Mouse (Mus musculus): Measurements from ENCODE around the gene Ssh1. TPM values are rescaled to one million over a fixed set of nuclear protein-coding genes. Genes with fewer than 3 reads are reported as not detected.

The Ssh1 gene
- polyA plus RNA-seq, 1 experiment, result 3.3 TPM

DNA sequence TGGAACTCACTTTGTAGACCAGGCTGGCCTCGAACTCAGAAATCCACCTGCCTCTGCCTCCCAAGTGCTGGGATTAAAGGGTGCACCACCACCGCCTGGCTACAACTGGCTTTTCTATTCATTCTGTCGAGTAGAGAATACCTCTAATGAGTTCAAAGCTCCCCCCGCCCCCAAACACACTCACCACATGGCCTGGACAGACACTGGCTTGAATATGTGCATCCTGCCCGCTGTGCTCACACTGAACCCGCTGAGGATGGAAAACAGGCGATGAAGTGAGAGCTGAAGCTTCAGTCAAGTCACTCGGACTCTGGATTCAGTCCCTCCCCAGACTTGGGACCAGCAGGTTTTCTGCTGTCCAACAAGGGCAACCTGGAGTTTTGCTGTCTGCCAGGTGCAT lies 33.3 kb downstream of the Ssh1 start:
- TF ChIP-seq GATA1 (IDR thresholded peaks at IDR 0.05; ENCODE audit: low read length) (no peak), TAL1 (IDR thresholded peaks at IDR 0.05; ENCODE audit: low read length) (no peak)
- H3K27me3 ChIP-seq (ENCODE audit: control insufficient read depth), result no peaks in the 10 kb centered on the region
- H3K4me3 ChIP-seq (replicated peaks), result no peak overlapping the region
- peaks cover 99% of the 10 kb centered on the region for H3K36me3 ChIP-seq (ENCODE audit: control insufficient read depth)
- H3K9me3 ChIP-seq (ENCODE audit: control insufficient read depth, low read length), result peaks cover 7% of the 10 kb centered on the region
- peaks cover 55% of the 10 kb centered on the region for H3K4me1 ChIP-seq (ENCODE audit: control insufficient read depth)

DNA sequence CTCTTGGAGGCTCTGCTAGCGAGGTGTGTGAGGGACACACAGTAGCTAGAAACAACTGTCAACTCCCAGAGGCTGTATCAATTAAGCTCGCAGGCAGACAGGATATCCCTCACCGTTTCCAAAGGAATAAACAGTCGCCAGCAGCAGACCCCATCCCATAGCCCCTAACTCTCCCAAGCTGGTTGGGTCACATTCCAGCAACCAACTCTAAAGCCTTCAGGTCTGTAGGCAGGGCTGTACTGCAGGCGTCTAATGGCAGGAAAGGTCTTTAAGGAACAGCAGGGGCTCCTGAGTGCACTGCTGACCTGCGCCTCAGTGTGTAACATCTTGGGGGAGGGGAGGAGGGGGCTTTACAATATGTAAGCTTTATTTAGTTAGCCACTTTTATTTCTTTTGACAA lies 34.7 kb downstream of the Ssh1 start:
- Histone ChIP-seq H3K27me3 (ENCODE audit: control insufficient read depth) (no peaks in the 10 kb centered on the region), H3K4me3 (replicated peaks) (no peak overlapping the region), H3K36me3 (ENCODE audit: control insufficient read depth) (peaks cover 99% of the 10 kb centered on the region), H3K9me3 (ENCODE audit: control insufficient read depth, low read length) (peaks cover 7% of the 10 kb centered on the region), H3K4me1 (ENCODE audit: control insufficient read depth) (peaks cover 53% of the 10 kb centered on the region)
- TF ChIP-seq GATA1 (IDR thresholded peaks at IDR 0.05; ENCODE audit: low read length) (no peak), TAL1 (IDR thresholded peaks at IDR 0.05; ENCODE audit: low read length) (no peak)

DNA sequence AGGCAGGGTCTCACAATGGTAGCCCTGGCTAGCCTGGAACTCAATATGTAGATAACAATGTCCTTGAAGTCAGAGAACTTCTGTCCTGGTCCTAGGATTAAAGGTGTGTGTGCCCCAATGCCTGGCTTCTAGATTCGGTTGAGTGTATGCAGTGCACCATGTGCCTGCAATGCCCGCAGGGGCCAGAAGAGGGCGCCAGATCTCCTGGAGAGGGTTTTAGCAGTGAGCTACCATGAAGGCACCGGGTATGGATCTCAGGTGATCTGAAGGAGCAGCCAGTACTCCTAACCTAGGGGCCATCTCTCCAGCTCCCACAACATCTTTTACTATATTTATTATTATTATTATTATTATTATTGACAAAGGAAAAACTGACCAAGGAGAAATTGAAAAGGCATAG lies 37.2 kb downstream of the Ssh1 start:
- Histone ChIP-seq H3K27me3 (ENCODE audit: control insufficient read depth) (no peaks in the 10 kb centered on the region), H3K36me3 (ENCODE audit: control insufficient read depth) (peaks cover 99% of the 10 kb centered on the region), H3K4me1 (ENCODE audit: control insufficient read depth) (peaks cover 51% of the 10 kb centered on the region), H3K9me3 (ENCODE audit: control insufficient read depth, low read length) (no peaks in the 10 kb centered on the region), H3K4me3 (replicated peaks) (no peak overlapping the region)
- TF ChIP-seq GATA1 (IDR thresholded peaks at IDR 0.05; ENCODE audit: low read length) (no peak), TAL1 (IDR thresholded peaks at IDR 0.05; ENCODE audit: low read length) (no peak)

DNA sequence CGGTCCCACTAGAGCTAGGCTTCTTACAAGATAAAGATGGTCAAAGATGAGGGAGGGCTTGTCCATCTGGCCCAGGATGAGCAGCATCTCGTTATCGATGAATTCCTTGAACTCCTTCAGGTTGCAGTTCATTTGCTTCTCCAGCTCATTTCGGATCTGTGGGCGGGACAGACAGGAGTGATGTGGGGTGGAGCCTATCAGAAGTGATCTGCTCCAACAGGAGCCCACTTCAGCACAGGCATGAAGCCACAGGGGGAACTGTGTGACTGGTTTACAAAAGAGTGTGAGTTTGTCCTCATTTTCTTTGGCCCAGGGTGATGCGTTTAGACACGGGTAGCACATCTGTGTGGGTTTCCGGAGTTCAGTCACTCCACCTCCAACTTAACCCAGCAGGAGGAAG lies 38.0 kb downstream of the Ssh1 start:
- no peak for TF ChIP-seq TAL1 (IDR thresholded peaks at IDR 0.05; ENCODE audit: low read length)
- TF ChIP-seq GATA1 (IDR thresholded peaks at IDR 0.05; ENCODE audit: low read length), result no peak
- Histone ChIP-seq H3K27me3 (ENCODE audit: control insufficient read depth) (no peaks in the 10 kb centered on the region), H3K4me3 (replicated peaks) (no peak overlapping the region), H3K36me3 (ENCODE audit: control insufficient read depth) (peaks cover 99% of the 10 kb centered on the region), H3K4me1 (ENCODE audit: control insufficient read depth) (peaks cover 53% of the 10 kb centered on the region), H3K9me3 (ENCODE audit: control insufficient read depth, low read length) (no peaks in the 10 kb centered on the region)

DNA sequence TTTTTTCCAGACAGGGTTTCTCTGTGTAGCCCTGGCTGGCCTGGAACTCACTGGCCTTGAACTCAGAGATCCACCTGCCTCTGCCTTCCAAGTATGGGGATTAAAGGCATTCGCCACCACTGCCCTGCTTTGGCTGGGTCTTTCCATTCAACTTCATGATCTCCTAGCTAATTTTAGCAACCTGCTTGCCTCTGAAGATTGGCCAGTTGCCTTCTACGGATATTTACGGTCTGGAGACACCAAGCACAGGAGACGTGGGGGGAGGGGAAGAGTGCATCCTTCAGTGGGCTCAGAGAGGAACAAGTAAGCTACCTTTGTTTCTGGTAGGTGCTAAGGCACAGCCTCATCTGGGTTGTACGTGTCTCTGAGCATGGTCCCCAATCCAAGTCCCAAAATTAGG lies 38.4 kb downstream of the Ssh1 start:
- Histone ChIP-seq H3K9me3 (ENCODE audit: control insufficient read depth, low read length) (no peaks in the 10 kb centered on the region), H3K27me3 (ENCODE audit: control insufficient read depth) (no peaks in the 10 kb centered on the region), H3K4me1 (ENCODE audit: control insufficient read depth) (peaks cover 52% of the 10 kb centered on the region), H3K36me3 (ENCODE audit: control insufficient read depth) (peaks cover 99% of the 10 kb centered on the region), H3K4me3 (replicated peaks) (no peak overlapping the region)
- TF ChIP-seq TAL1 (IDR thresholded peaks at IDR 0.05; ENCODE audit: low read length) (no peak), GATA1 (IDR thresholded peaks at IDR 0.05; ENCODE audit: low read length) (no peak)

DNA sequence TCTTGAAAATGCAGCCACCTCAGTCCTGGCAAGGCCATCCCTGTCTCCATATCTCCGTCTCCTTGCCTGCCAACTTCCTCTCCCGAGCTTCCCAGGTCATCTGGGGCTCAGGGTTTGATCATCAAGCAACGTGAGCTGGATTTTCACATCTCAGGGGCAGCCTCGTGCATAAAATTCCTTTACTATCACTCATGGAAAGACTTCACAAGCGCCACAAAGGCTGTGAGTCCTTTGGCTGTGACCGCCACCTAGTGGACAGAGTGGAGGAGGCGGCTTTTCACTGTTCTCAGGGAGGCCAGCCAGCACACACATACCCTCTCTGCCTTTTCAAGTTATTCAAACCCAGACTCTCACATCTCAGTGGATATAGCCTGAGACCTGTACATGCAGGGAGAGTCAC lies 39.3 kb downstream of the Ssh1 start:
- H3K4me3 ChIP-seq (replicated peaks), result no peak overlapping the region
- H3K9me3 ChIP-seq (ENCODE audit: control insufficient read depth, low read length), result no peaks in the 10 kb centered on the region
- H3K27me3 ChIP-seq (ENCODE audit: control insufficient read depth), result no peaks in the 10 kb centered on the region
- peaks cover 100% of the 10 kb centered on the region for H3K36me3 ChIP-seq (ENCODE audit: control insufficient read depth)
- peaks cover 46% of the 10 kb centered on the region for H3K4me1 ChIP-seq (ENCODE audit: control insufficient read depth)
- TF ChIP-seq GATA1 (IDR thresholded peaks at IDR 0.05; ENCODE audit: low read length), result no peak
- no peak for TF ChIP-seq TAL1 (IDR thresholded peaks at IDR 0.05; ENCODE audit: low read length)

DNA sequence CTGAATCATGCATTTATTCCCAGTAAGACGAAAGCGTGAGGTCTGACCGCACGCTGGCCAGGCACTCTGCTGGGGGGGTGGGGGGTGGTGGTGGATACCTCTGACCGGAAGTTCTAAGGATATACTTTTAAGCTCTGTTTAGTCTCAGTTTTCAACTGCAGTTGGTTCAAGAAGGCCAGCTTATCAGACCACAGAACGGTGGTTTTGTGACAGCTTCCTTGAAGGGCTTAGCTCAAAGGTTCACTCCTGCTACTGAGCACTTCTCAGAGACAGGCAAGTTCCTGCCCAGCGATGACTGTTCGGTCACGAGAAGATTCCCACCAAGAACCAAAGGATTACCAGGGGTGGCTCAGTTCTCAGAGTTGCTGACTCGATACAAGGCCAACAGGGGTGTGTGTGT lies 41.2 kb downstream of the Ssh1 start:
- Histone ChIP-seq H3K4me3 (replicated peaks) (peak overlapping the region; percentile 3), H3K36me3 (ENCODE audit: control insufficient read depth) (peaks cover 100% of the 10 kb centered on the region), H3K27me3 (ENCODE audit: control insufficient read depth) (no peaks in the 10 kb centered on the region), H3K9me3 (ENCODE audit: control insufficient read depth, low read length) (no peaks in the 10 kb centered on the region), H3K4me1 (ENCODE audit: control insufficient read depth) (peaks cover 45% of the 10 kb centered on the region)
- TF ChIP-seq GATA1 (IDR thresholded peaks at IDR 0.05; ENCODE audit: low read length) (no peak), TAL1 (IDR thresholded peaks at IDR 0.05; ENCODE audit: low read length) (no peak)

DNA sequence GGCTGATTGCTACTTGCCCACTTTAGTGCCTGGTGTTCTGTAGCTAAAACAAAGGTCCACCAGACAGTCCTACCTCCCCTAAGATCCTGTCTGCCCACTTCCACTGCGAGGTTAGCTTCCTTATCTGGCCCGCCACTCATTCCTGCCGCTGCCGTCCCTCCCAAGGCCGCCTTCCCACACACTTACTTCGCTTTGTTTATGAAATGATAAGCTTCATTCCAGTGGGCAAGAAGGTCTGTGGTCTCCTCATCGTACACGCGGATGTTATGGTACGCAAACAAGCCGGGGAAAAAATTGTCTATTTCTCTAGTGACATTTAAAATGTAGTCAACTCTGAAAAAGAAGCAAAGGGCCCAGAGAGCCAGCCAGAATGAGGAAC lies 42.0 kb downstream of the Ssh1 start:
- Histone ChIP-seq H3K9me3 (ENCODE audit: control insufficient read depth, low read length) (no peaks in the 10 kb centered on the region), H3K4me3 (replicated peaks) (peak overlapping the region; percentile 43), H3K4me1 (ENCODE audit: control insufficient read depth) (peaks cover 45% of the 10 kb centered on the region), H3K27me3 (ENCODE audit: control insufficient read depth) (no peaks in the 10 kb centered on the region), H3K36me3 (ENCODE audit: control insufficient read depth) (peaks cover 100% of the 10 kb centered on the region)
- TF ChIP-seq TAL1 (IDR thresholded peaks at IDR 0.05; ENCODE audit: low read length), result peak; percentile 38; the same call in 1 of the 3 replicates
- TF ChIP-seq GATA1 (IDR thresholded peaks at IDR 0.05; ENCODE audit: low read length), result peak; percentile 68

DNA sequence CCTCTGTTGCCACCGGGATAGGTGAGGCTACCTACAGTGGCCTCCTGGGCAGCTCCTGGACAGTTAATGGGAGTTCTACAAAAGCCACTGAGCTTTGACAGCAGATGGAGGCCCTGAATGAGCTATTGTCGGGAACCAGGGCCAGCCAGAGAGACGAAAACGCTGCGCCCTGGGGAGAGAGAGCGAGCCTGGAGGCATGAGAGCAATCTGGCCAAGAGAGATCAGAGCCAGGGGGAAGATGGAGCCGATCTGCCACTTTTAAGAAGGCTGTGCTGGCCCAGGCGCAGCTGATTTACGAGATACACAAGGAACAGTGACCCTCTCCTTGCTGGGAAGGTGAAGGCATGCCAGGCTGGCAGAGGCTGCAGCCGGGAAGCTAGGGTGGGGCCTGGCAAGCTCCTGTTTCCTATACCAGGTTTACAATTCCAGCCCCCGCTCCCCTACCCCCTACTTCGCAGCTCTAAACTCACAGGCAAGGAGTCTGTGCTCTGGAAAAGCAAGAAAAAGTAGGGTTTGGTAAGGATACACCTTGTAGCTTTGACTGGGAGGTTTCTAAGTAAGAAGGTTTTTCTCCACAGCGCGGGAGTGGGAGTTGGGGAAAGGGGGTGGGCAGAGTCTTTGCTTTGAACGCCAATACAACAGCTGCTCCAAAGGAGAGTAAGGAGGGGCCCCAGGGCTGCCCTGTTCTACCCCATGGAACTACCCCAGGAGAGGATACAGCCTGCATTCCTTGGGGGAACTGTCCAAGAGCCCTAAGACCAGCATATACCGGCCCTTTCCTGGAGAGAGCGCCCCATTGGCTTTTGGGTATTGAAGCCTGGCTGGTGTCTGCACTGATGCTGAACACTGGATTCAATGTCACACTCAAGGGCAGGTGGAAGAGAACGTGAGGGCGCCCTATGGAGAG lies 42.7 kb downstream of the Ssh1 start:
- Histone ChIP-seq H3K36me3 (ENCODE audit: control insufficient read depth) (peaks cover 100% of the 10 kb centered on the region), H3K27me3 (ENCODE audit: control insufficient read depth) (no peaks in the 10 kb centered on the region), H3K4me3 (replicated peaks) (peak overlapping the region; percentile 43), H3K4me1 (ENCODE audit: control insufficient read depth) (peaks cover 48% of the 10 kb centered on the region), H3K9me3 (ENCODE audit: control insufficient read depth, low read length) (no peaks in the 10 kb centered on the region)
- TF ChIP-seq GATA1 (IDR thresholded peaks at IDR 0.05; ENCODE audit: low read length), result no peak
